Mouse (Mus musculus) adrenal gland, postnatal 36 days (tissue): ENCODE measurements around the gene Adgre5. TPM values are rescaled to one million over a fixed set of nuclear protein-coding genes. Genes with fewer than 3 reads are reported as not detected.

Source experiments
- DNase-seq, 2 experiments: peaks; one replicate each; pipeline ENCODE4 v3.0.0; 2021; ENCODE audit warnings: mixed read lengths in 1 of 2
- total RNA-seq, 2 experiments: library from RNA; stranded (reverse); gene quantifications; 2 replicates each; pipeline ENCODE4 v1.2.3; 2021

Gene Adgre5
- total RNA-seq, 2 experiments from 2014 or later = 33.8 to 34.6 TPM

GRCm38 (mm10) chr8:83722631-83723030, 18.5 kb downstream of the Adgre5 start:
- DNase-seq = no peak

GRCm38 (mm10) chr8:83721405-83722025, 19.6 kb downstream of the Adgre5 start:
- peak; percentile 66 to 79 for DNase-seq

DNA sequence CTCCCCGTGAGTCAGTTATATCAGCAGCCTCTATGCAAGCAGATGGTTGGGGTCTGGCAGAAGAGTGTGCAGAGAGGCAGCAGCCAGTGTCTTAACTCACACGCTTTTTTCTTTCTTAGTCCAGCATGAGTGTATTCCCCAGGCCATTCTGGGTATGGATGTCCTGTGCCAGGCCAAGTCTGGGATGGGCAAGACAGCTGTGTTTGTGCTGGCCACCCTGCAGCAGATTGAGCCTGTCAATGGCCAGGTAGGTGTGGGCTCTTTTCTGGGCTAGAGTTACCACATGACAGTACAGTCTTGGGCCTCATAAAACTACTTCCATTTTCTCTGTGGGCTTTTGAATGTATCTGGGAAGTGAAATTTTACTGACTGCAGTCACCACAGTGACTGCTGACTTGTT, 21.4 kb downstream of the Adgre5 start:
- DNase-seq = no peak

GRCm38 (mm10) chr8:83719048-83719447, 22.1 kb downstream of the Adgre5 start:
- DNase-seq = no peak

DNA sequence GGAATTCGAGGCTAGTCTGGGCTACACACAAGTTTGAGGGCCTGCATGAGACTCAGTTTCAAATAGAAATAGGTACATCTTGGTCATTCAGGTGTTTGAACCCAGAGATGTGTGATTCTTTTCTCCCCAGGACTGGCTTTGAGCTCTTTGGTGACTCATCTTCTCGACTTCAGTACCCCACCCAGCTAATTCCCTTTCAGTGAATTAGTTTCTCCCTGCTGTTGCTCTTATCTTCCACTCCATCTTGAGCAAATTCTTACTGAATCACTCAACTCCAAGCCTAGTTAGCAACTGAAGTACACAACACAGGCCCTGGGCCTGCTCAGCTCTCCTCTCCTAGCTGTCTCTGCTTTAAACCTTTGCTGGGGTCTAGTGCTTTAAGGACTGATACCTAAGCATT, 24.6 kb downstream of the Adgre5 start:
- no peak for DNase-seq

DNA sequence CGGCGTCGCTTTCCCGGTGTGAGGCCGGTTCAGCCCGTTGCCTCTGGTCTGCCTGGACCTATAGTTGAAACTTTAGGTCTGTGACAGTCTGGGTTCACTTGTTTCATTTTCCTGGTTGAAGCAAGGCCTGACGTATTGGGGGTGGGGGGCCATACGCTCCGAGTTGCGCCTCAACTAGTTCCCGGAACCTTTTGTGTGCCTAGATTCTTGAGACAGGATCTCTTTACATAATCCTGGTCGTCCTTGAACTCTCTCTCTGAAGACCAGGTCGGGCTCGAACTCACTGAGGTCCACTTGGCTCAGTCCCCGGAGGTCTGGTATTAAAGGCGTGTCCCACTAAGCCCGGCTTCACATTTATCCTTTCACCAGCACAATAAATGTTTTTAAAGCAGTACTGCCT, 25.4 kb downstream of the Adgre5 start:
- no peak for DNase-seq

GRCm38 (mm10) chr8:83715031-83715690, 26.0 kb downstream of the Adgre5 start, which contains the start of gene Ddx39:
Ddx39 (plus strand) TSS chr8:83715177.
- DNase-seq = peak; percentile 95

DNA sequence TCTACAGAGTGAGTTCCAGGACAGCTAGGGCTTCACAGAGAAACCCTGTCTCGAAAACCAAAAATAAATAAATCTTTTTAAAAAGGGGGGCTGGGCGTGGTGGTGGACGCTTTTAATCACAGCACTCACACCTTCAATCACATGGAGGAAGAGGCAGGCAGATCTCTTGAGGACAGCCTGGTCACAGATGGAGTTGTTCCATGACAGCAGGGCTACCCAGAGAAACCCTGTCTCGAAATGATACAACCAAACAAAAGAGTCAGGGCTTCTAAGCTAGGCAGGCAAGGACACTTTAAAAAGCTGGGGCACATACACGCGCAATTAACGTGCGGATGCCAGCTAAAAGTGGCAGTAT, 26.5 kb downstream of the Adgre5 start:
- DNase-seq = no peak

DNA sequence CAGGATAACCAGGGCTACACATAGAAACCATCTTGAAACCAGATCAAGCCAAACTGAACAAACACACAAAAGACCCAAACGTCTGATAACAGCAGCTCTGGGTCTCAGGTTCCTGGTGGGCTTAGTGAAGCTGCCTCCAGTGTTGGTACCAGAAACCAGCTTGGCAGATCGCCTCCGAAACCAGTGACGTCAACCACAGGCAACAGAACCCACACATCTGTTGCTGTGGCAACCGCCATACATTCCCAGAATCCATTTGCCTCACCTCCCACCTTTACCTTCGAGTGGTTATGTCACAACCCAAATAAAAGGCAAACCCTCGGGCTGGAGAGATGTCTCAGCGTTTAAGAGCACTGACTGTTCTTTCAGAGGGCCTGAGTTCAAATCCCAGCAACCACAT, 33.6 kb downstream of the Adgre5 start:
- DNase-seq = no peak

- DNase-seq = no peak
These were observed 34.7 kb downstream of the Adgre5 start for GRCm38 (mm10) chr8:83706411-83706810.

DNA sequence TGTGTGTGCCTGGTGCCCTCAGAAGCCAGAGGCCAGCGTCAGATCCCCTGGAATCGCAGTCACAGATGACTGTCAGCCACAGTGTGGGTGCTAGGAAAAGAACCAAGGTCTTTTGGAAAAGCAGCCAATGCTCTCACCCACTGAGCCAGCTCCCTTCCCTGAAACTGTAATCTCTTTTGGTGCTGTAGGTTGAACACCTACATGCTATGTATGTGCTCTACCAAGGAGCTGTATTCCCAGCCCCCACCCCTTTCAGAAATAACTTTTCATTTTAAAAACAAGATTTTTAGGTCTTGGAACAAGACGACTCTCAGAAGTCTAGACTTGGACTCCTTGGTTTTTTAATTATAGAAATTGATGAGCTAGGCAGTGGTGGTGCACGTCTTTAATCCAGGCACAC, 37.7 kb downstream of the Adgre5 start:
- DNase-seq = no peak

DNA sequence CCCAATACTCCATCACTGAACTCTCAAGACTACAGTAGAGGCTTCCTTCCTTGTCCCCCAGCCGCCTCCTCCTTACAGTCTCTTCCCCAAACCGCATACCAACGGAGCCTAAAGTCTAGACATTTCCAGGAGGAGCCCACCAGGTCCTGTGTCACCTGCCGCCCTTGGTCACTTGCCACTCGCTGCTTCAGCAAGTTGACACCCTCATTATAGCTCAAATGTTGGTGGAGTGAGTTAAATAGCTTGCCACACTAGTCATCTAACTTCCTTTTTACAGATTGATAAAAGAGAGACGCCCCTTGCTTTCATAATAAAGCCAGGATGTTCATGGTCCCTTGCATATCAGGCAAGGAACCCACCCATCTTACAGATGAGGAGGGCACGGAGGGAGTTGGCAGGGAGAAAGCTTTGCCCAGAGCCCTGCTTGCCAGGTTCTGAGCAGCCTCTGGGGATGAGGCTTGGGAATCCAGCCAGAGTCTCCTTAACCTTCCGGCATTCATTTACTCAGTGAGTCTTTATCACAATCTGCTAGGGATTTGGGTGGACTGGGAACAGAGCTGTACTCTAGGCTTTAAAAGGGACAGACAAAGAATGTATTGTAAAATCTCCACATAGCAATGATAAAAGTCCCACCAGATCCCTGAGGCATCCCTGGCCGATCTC, 40.6 kb downstream of the Adgre5 start:
- DNase-seq = no peak

DNA sequence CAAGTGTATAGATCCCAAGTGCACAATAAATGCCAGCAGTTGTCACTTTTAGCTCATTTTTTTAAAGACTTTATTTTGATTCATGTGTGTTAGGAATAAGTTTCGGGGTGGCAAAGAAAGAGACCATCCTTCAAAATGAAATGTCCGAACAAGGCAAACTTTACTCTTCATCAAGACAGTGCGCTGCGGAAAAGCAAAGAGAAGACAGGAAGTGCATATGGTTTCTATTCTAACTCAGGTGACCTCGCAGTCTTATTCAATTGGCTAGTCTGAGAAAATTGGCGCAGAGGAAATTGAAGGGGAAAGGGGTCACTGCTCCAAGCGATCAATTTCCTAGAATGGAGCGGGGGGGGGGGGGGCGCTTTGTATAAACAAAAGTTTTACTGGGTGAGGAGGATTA, 41.6 kb downstream of the Adgre5 start:
- DNase-seq = no peak

GRCm38 (mm10) chr8:83698661-83699453, 42.3 kb downstream of the Adgre5 start, which contains the start of gene Pkn1:
Pkn1 (minus strand) TSS chr8:83699179.
- peak; percentile 88 to 94 for DNase-seq

GRCm38 (mm10) chr8:83698291-83698660, 42.9 kb downstream of the Adgre5 start:
- DNase-seq = peak; percentile 42 to 54

GRCm38 (mm10) chr8:83697374-83698220, 43.5 kb downstream of the Adgre5 start:
- DNase-seq = peak; percentile 88 to 89

DNA sequence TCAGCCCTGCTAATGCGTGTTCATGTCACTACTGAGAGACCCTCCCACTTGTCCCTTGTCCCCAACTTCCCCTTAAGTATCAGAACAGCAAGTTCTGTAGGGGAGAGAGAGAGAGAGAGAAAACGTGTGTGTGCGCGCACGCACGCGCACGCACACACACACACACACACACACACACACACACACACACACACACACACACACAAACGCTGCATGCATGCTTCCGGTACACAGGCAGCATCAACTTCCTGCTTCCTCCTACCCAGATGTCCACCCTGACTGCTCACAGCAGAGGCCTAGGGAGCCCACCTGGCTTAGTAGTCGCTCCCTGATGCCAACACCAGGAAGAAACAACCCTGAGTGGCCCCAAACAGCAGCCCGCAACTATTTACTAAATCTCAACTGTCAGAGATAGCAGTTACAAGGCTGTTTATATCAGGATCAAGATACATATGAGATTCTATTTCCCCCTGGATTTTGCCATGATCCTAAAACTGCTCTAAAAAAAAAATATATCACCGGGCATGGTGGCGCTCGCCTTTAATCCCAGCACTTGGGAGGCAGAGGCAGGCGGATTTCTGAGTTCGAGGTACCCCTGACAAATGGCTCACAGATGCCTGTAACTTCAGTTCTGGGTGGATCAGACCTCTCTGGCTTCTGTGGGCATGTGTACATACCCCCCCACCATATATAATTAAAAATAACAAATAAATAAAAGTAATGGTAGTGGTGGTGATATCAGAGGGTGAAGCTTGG, 45.6 kb downstream of the Adgre5 start:
- DNase-seq = no peak

GRCm38 (mm10) chr8:83694369-83695160, 46.6 kb downstream of the Adgre5 start:
- DNase-seq = no peak

GRCm38 (mm10) chr8:83693609-83694236, 47.4 kb downstream of the Adgre5 start:
- DNase-seq = peak; percentile 37 to 56

- no peak for DNase-seq
These were observed 51.9 kb downstream of the Adgre5 start for GRCm38 (mm10) chr8:83689264-83689663.
